Mouse (Mus musculus): Measurements from ENCODE around the gene Ccdc81.

DNA sequence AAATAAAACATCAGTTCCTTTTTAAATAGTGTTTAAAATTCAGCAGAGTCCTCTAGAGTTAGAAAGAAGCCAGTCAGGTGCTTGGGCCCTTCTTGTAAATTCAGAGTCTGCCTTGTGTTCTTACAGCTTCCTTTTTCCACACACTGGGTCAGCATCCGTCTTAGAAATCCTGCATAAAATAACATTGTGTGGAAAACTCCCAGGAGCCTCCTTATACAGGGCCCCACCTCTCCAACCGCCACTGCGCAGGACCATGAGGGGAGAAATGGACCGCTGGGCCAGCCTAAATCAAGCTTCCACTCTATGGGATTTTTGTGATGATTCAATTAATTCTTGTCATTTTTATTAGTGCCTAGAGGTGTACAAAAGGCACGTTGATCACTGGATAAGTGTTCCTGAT, 12.0 kb downstream of the Ccdc81 start:
- no peak for TF ChIP-seq CTCF (IDR thresholded peaks at IDR 0.05; ENCODE audit: extremely low read depth, insufficient read depth, insufficient read length, insufficient replicate concordance)
- no peak for TF ChIP-seq POLR2A (IDR thresholded peaks at IDR 0.05; ENCODE audit: low read depth, low read length)
